8 mouse cellular contexts compared by ENCODE assay signal in the genomic region with DNA sequence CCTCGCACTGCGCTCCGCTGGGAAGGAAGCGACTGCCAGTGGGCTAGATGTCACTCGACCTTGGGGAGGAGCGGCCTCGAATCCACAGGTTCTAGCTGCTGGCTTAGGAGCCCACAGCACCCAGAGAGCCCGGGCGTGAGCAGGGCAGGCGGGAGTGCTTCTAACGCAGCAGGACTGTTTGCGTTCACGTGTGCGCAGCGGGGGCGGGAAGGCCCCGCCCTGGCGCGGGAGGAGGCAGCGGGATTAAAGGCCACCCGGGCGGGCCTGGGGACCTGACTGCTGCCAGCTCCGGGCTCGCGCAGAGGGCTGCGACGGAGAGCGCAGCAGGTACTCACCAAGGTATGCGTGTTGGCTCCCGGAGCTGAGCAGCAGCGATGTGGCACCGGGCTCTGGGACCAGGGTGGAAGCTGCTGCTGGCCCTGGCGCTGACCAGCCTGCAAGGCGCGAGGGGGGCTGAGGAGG. TPM values are rescaled to one million over a fixed set of nuclear protein-coding genes. Genes with fewer than 3 reads are reported as not detected.
DNase-seq lines count a peak whose midpoint lies in the region; ATAC-seq and TF ChIP-seq lines count a peak whose summit lies in the region.

A gene (plus strand): TSS at position 317 of the 462 bp plus-strand sequence.

- TF ChIP-seq CTCF in cortical plate, adult 2 months (IDR thresholded peaks at IDR 0.05; ENCODE audit: extremely low read depth, insufficient read depth, low read length) = no peak

- H3K36me3 ChIP-seq in lung, embryonic 16.5 days (ENCODE audit: control insufficient read depth, insufficient read depth, low read length) = no peaks in the 10 kb centered on the region
- H3K36me3 ChIP-seq in neural tube, embryonic 14.5 days (ENCODE audit: control insufficient read depth, insufficient read depth, low read length) = no peaks in the 10 kb centered on the region

- intact Hi-C loops in heart, postnatal 10 days (cut with DNase I) = no loop called here

- DNase-seq in lung, adult 18-20 months = no peak
- peak; percentile 29 to 35 for DNase-seq in heart, postnatal 10 days
- peak; percentile 48 to 67 for DNase-seq in kidney, postnatal 4 days
- DNase-seq in spleen, postnatal 14 days (ENCODE audit: low spot score in 2 of 2) = no peak
- no peak for DNase-seq in gastrocnemius, adult 8-10 months (ENCODE audit: low spot score in 2 of 2)

- no peak within 1 kb of the TSS for H3K9ac ChIP-seq in lung, embryonic 16.5 days (ENCODE audit: low read length)
- no peak within 1 kb of the TSS for H3K9ac ChIP-seq in neural tube, embryonic 14.5 days (replicated peaks; ENCODE audit: low read depth, low read length)

- H3K27me3 ChIP-seq in lung, embryonic 16.5 days (ENCODE audit: control insufficient read depth, insufficient read depth, low read depth, low read length) = peaks cover 34% of the 10 kb centered on the region
- H3K27me3 ChIP-seq in neural tube, embryonic 14.5 days (ENCODE audit: control insufficient read depth, insufficient read depth, low read length) = peaks cover 14% of the 10 kb centered on the region

- no peak for TF ChIP-seq POLR2A in cortical plate, adult 2 months (IDR thresholded peaks at IDR 0.05; ENCODE audit: extremely low read depth, insufficient read depth, low read length)

- H3K9me3 ChIP-seq in lung, embryonic 16.5 days (ENCODE audit: control insufficient read depth, low read length) = no peaks in the 10 kb centered on the region
- no peaks in the 10 kb centered on the region for H3K9me3 ChIP-seq in neural tube, embryonic 14.5 days (ENCODE audit: control insufficient read depth, low read length)

- no peak for ATAC-seq in lung, embryonic 16.5 days (ENCODE audit: low read depth)
- 0 out of 2 replicates have a peak, but pooled peaks have one; percentile 28 for ATAC-seq in neural tube, embryonic 14.5 days (ENCODE audit: low read depth)

- peak within 1 kb of the TSS; percentile 40 for H3K4me3 ChIP-seq in lung, embryonic 16.5 days (ENCODE audit: low read length)
- H3K4me3 ChIP-seq in cortical plate, adult 2 months (ENCODE audit: insufficient read depth, low read length) = peak within 1 kb of the TSS; percentile 35
- peak within 1 kb of the TSS; percentile 32 for H3K4me3 ChIP-seq in neural tube, embryonic 14.5 days (ENCODE audit: low read depth, low read length)

- 0% methylated on average over 35 of the region's 35 CpGs for WGBS in lung, embryonic 16.5 days
- 2% methylated on average over 35 of the region's 35 CpGs for WGBS in neural tube, embryonic 14.5 days

- H3K4me1 ChIP-seq in lung, embryonic 16.5 days (replicated peaks; ENCODE audit: control insufficient read depth, insufficient read depth, low read length) = no peaks in the 10 kb centered on the region
- no peaks in the 10 kb centered on the region for H3K4me1 ChIP-seq in cortical plate, adult 2 months (ENCODE audit: control insufficient read depth, insufficient read depth, low read length)
- H3K4me1 ChIP-seq in neural tube, embryonic 14.5 days (ENCODE audit: control insufficient read depth, insufficient read depth, low read length) = peaks cover 5% of the 10 kb centered on the region; the same call in 1 of the 2 replicates

- peak within 1 kb of the TSS; percentile 58 for H3K4me2 ChIP-seq in lung, embryonic 16.5 days (ENCODE audit: low read depth, low read length)
- peak within 1 kb of the TSS; percentile 60 for H3K4me2 ChIP-seq in neural tube, embryonic 14.5 days (ENCODE audit: low read depth, low read length)

- H3K27ac ChIP-seq in lung, embryonic 16.5 days (ENCODE audit: low read length) = no peak within 1 kb of the TSS
- H3K27ac ChIP-seq in cortical plate, adult 2 months (ENCODE audit: insufficient read depth, low read length) = no peak within 1 kb of the TSS
- no peak within 1 kb of the TSS for H3K27ac ChIP-seq in neural tube, embryonic 14.5 days (ENCODE audit: low read depth, low read length)

RNA-seq across cellular contexts. Expression of the gene that starts here (rescaled TPM):
- polyA plus RNA-seq in lung, embryonic 16.5 days (2015; fragmentation: Nextera tagmentation; extraction: Ambion mirVana) = not detected in 2 replicates
- polyA plus RNA-seq in cortical plate, adult 2 months (2012; rRNA removed) = 0.86 and 1.5 TPM in 2 replicates
- under 1 TPM; 0.65 to 0.74 TPM for total RNA-seq in heart, postnatal 10 days (2021)
- 0.13 and 0.28 TPM in 2 replicates for polyA plus RNA-seq in neural tube, embryonic 14.5 days (2014; fragmentation: Nextera tagmentation; extraction: Ambion mirVana)
- under 1 TPM in 2 of 4 experiments, not detected in 2; 0.07 to 0.11 TPM for total RNA-seq in gastrocnemius, adult 8-10 months (2022)

Comparison
In these comparisons a context has a peak if more than half of its experiments do, and no peak if none do; other contexts are left out.
1. Peak in DNase-seq in heart, postnatal 10 days; RNA of the gene not detected or under 1 TPM.
2. Peak in ATAC-seq, H3K4me3 ChIP-seq and H3K4me2 ChIP-seq in neural tube, embryonic 14.5 days; RNA of the gene not detected or under 1 TPM.
3. DNase-seq: peak in kidney, postnatal 4 days (2 of 2); none in lung, adult 18-20 months (0 of 2), spleen, postnatal 14 days (0 of 2) and gastrocnemius, adult 8-10 months (0 of 2).
4. Peak in every context shown above with its lines, with median percentiles within 50 percentile points of each other: H3K4me3 ChIP-seq.